Mouse (Mus musculus): ENCODE data around the gene Batf. TPM values are rescaled to one million over a fixed set of nuclear protein-coding genes. Genes with fewer than 3 reads are reported as not detected.
"Not testable (repeated sequence)": the region's sequence is repeated elsewhere in the genome, so short reads cannot be mapped to it uniquely, and the experiment has no call there.

Batf gene
- total and polyA plus RNA-seq, 3 experiments, result not detected

- DNase-seq (ENCODE audit: low spot score), result no peak
- Histone ChIP-seq H3K9me3 (replicated peaks) (no peaks in the 10 kb centered on the region), H3K27me3 (ENCODE audit: insufficient read depth, low read length) (peaks cover 25% of the 10 kb centered on the region), H3K36me3 (replicated peaks) (no peaks in the 10 kb centered on the region), H3K4me1 (ENCODE audit: insufficient read depth, low read depth, low read length) (no peaks in the 10 kb centered on the region; the same call in 1 of the 2 replicates), H3K4me3 (ENCODE audit: low read depth, low read length) (no peak overlapping the region)
- ATAC-seq (ENCODE audit: extremely low read depth, insufficient number of reproducible peaks, low FRiP score, poor library complexity, severe bottlenecking), result no peak
- TF ChIP-seq TAL1 (conservative IDR thresholded peaks at IDR 0.05; ENCODE audit: low read depth, low read length) (no peak), GATA2 (IDR thresholded peaks at IDR 0.05; ENCODE audit: borderline replicate concordance, low read depth, low read length) (no peak), CTCF (IDR thresholded peaks at IDR 0.05; ENCODE audit: low read depth, low read length) (no peak), GATA1 (IDR thresholded peaks at IDR 0.05; ENCODE audit: borderline replicate concordance, low read length) (no peak), POLR2AphosphoS5 (IDR thresholded peaks at IDR 0.05; ENCODE audit: insufficient replicate concordance, low read depth, low read length) (no peak)
These were observed 25.6 kb upstream of the Batf start for GRCm38 (mm10) chr12:85660855-85661254.

GRCm38 (mm10) chr12:85662232-85662631 lies 24.2 kb upstream of the Batf start:
- not testable (repeated sequence) for DNase-seq (ENCODE audit: low spot score); H3K9me3 ChIP-seq (replicated peaks); ATAC-seq (ENCODE audit: extremely low read depth, insufficient number of reproducible peaks, low FRiP score, poor library complexity, severe bottlenecking); H3K4me3 ChIP-seq (ENCODE audit: low read depth, low read length); H3K36me3 ChIP-seq (replicated peaks); H3K4me1 ChIP-seq (ENCODE audit: insufficient read depth, low read depth, low read length)
- H3K27me3 ChIP-seq (ENCODE audit: insufficient read depth, low read length), result peaks cover 27% of the 10 kb centered on the region

GRCm38 (mm10) chr12:85662896-85663295 lies 23.6 kb upstream of the Batf start:
- Histone ChIP-seq H3K9me3 (replicated peaks) (no peaks in the 10 kb centered on the region), H3K36me3 (replicated peaks) (no peaks in the 10 kb centered on the region), H3K4me3 (ENCODE audit: low read depth, low read length) (no peak overlapping the region), H3K27me3 (ENCODE audit: insufficient read depth, low read length) (peaks cover 25% of the 10 kb centered on the region), H3K4me1 (ENCODE audit: insufficient read depth, low read depth, low read length) (no peaks in the 10 kb centered on the region; the same call in 1 of the 2 replicates)
- TF ChIP-seq POLR2AphosphoS5 (IDR thresholded peaks at IDR 0.05; ENCODE audit: insufficient replicate concordance, low read depth, low read length), result no peak
- peak; percentile 63 for TF ChIP-seq CTCF (IDR thresholded peaks at IDR 0.05; ENCODE audit: low read depth, low read length)
- ATAC-seq (ENCODE audit: extremely low read depth, insufficient number of reproducible peaks, low FRiP score, poor library complexity, severe bottlenecking), result no peak; the same call in 1 of the 2 replicates
- peak; percentile 48 for DNase-seq (ENCODE audit: low spot score)

GRCm38 (mm10) chr12:85666112-85666511 lies 20.4 kb upstream of the Batf start:
- Histone ChIP-seq H3K36me3 (replicated peaks) (no peaks in the 10 kb centered on the region), H3K4me3 (ENCODE audit: low read depth, low read length) (no peak overlapping the region), H3K4me1 (ENCODE audit: insufficient read depth, low read depth, low read length) (no peaks in the 10 kb centered on the region; the same call in 1 of the 2 replicates), H3K27me3 (ENCODE audit: insufficient read depth, low read length) (peaks cover 14% of the 10 kb centered on the region; the same call in 1 of the 2 replicates), H3K9me3 (replicated peaks) (peaks cover under 1% of the 10 kb centered on the region)
- no peak for ATAC-seq (ENCODE audit: extremely low read depth, insufficient number of reproducible peaks, low FRiP score, poor library complexity, severe bottlenecking)
- no peak for DNase-seq (ENCODE audit: low spot score)
- TF ChIP-seq POLR2AphosphoS5 (IDR thresholded peaks at IDR 0.05; ENCODE audit: insufficient replicate concordance, low read depth, low read length), result no peak
- TF ChIP-seq CTCF (IDR thresholded peaks at IDR 0.05; ENCODE audit: low read depth, low read length), result no peak
- TF ChIP-seq GATA1 (IDR thresholded peaks at IDR 0.05; ENCODE audit: borderline replicate concordance, low read length), result no peak
- TF ChIP-seq GATA2 (IDR thresholded peaks at IDR 0.05; ENCODE audit: borderline replicate concordance, low read depth, low read length), result no peak
- no peak for TF ChIP-seq TAL1 (conservative IDR thresholded peaks at IDR 0.05; ENCODE audit: low read depth, low read length)

GRCm38 (mm10) chr12:85667071-85667470 lies 19.4 kb upstream of the Batf start:
- ATAC-seq (ENCODE audit: extremely low read depth, insufficient number of reproducible peaks, low FRiP score, poor library complexity, severe bottlenecking) (no peak), DNase-seq (ENCODE audit: low spot score) (no peak)
- H3K4me1 ChIP-seq (ENCODE audit: insufficient read depth, low read depth, low read length), result no peaks in the 10 kb centered on the region; the same call in 1 of the 2 replicates
- H3K27me3 ChIP-seq (ENCODE audit: insufficient read depth, low read length), result peaks cover 14% of the 10 kb centered on the region; the same call in 1 of the 2 replicates
- H3K4me3 ChIP-seq (ENCODE audit: low read depth, low read length), result no peak overlapping the region
- TF ChIP-seq TAL1 (conservative IDR thresholded peaks at IDR 0.05; ENCODE audit: low read depth, low read length), result no peak
- TF ChIP-seq GATA1 (IDR thresholded peaks at IDR 0.05; ENCODE audit: borderline replicate concordance, low read length), result no peak
- TF ChIP-seq POLR2AphosphoS5 (IDR thresholded peaks at IDR 0.05; ENCODE audit: insufficient replicate concordance, low read depth, low read length), result no peak
- no peak for TF ChIP-seq CTCF (IDR thresholded peaks at IDR 0.05; ENCODE audit: low read depth, low read length)
- H3K36me3 ChIP-seq (replicated peaks), result no peaks in the 10 kb centered on the region
- peaks cover 4% of the 10 kb centered on the region for H3K9me3 ChIP-seq (replicated peaks)

GRCm38 (mm10) chr12:85668696-85669095 lies 17.8 kb upstream of the Batf start:
- Histone ChIP-seq H3K36me3 (replicated peaks) (no peaks in the 10 kb centered on the region), H3K9me3 (replicated peaks) (peaks cover 4% of the 10 kb centered on the region), H3K4me1 (ENCODE audit: insufficient read depth, low read depth, low read length) (no peaks in the 10 kb centered on the region), H3K27me3 (ENCODE audit: insufficient read depth, low read length) (peaks cover 14% of the 10 kb centered on the region; the same call in 1 of the 2 replicates), H3K4me3 (ENCODE audit: low read depth, low read length) (no peak overlapping the region)
- TF ChIP-seq CTCF (IDR thresholded peaks at IDR 0.05; ENCODE audit: low read depth, low read length), result no peak
- TF ChIP-seq GATA2 (IDR thresholded peaks at IDR 0.05; ENCODE audit: borderline replicate concordance, low read depth, low read length), result no peak
- no peak for TF ChIP-seq TAL1 (conservative IDR thresholded peaks at IDR 0.05; ENCODE audit: low read depth, low read length)
- no peak for TF ChIP-seq GATA1 (IDR thresholded peaks at IDR 0.05; ENCODE audit: borderline replicate concordance, low read length)
- TF ChIP-seq POLR2AphosphoS5 (IDR thresholded peaks at IDR 0.05; ENCODE audit: insufficient replicate concordance, low read depth, low read length), result no peak
- ATAC-seq (ENCODE audit: extremely low read depth, insufficient number of reproducible peaks, low FRiP score, poor library complexity, severe bottlenecking) (no peak), DNase-seq (ENCODE audit: low spot score) (no peak)

GRCm38 (mm10) chr12:85670080-85670479 lies 16.4 kb upstream of the Batf start:
- H3K36me3 ChIP-seq (replicated peaks), result no peaks in the 10 kb centered on the region
- no peak overlapping the region for H3K4me3 ChIP-seq (ENCODE audit: low read depth, low read length)
- TF ChIP-seq GATA2 (IDR thresholded peaks at IDR 0.05; ENCODE audit: borderline replicate concordance, low read depth, low read length) (no peak), TAL1 (conservative IDR thresholded peaks at IDR 0.05; ENCODE audit: low read depth, low read length) (no peak), POLR2AphosphoS5 (IDR thresholded peaks at IDR 0.05; ENCODE audit: insufficient replicate concordance, low read depth, low read length) (no peak), GATA1 (IDR thresholded peaks at IDR 0.05; ENCODE audit: borderline replicate concordance, low read length) (no peak), CTCF (IDR thresholded peaks at IDR 0.05; ENCODE audit: low read depth, low read length) (no peak)
- DNase-seq (ENCODE audit: low spot score), result no peak
- peaks cover 4% of the 10 kb centered on the region for H3K9me3 ChIP-seq (replicated peaks)
- no peak for ATAC-seq (ENCODE audit: extremely low read depth, insufficient number of reproducible peaks, low FRiP score, poor library complexity, severe bottlenecking)
- no peaks in the 10 kb centered on the region for H3K4me1 ChIP-seq (ENCODE audit: insufficient read depth, low read depth, low read length)
- peaks cover 12% of the 10 kb centered on the region; the same call in 1 of the 2 replicates for H3K27me3 ChIP-seq (ENCODE audit: insufficient read depth, low read length)

All from G1E (cell line).